Mouse (Mus musculus): ENCODE results near the gene Gpr135.

- TF ChIP-seq CTCF (conservative IDR thresholded peaks at IDR 0.05; ENCODE audit: low read length), result no peak
- no peak for TF ChIP-seq POU5F1 (IDR thresholded peaks at IDR 0.05; ENCODE audit: borderline replicate concordance, low read length)
- TF ChIP-seq NANOG (IDR thresholded peaks at IDR 0.05; ENCODE audit: borderline replicate concordance, low read length), result no peak
Measured at GRCm38 (mm10) chr12:72031171-72031570, 39.8 kb downstream of the Gpr135 start.
